Mouse (Mus musculus): ENCODE data around the gene Slc36a3.

- TF ChIP-seq CTCF (IDR thresholded peaks at IDR 0.05; ENCODE audit: low read depth, low read length) (no peak), POLR2A (IDR thresholded peaks at IDR 0.05; ENCODE audit: borderline replicate concordance, low read depth, low read length) (no peak)
Measured at GRCm38 (mm10) chr11:55168914-55169313, 17.4 kb upstream of the Slc36a3 start.

All from bone marrow macrophage, adult 2 months (primary cell).